Mouse (Mus musculus): ENCODE measurements around the gene Slc22a20. TPM values are rescaled to one million over a fixed set of nuclear protein-coding genes. Genes with fewer than 3 reads are reported as not detected.
A peak's percentile ranks its signal among the peaks of the same experiment; 100 is the strongest.

Gene Slc22a20
- total and polyA plus RNA-seq, 2 experiments from 2014 or later, result not detected

DNA sequence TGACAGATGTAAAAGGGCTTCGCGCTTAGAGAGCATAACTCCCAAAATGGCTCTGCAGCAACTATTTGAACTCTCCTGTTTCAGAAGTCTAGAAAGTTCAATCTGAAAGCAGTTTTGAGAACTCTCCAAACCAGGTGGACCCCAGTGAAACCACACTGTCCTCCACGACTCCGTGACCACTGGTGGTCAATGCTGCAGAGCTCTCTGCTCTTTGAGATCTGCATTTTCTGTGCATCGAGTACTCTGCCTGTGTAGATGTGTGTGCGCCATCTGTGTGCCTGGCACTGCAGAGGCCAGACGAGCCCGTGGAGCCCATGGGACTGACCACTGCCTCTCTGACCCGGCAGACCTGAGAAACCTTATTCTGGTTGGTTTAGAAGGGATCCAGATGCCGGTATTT lies 31.0 kb downstream of the Slc22a20 start:
- no peak for TF ChIP-seq CTCF (IDR thresholded peaks at IDR 0.05; ENCODE audit: low read depth)
- no peak for TF ChIP-seq EP300 (IDR thresholded peaks at IDR 0.05; ENCODE audit: low read depth)
- no peak overlapping the region for H3K9ac ChIP-seq (replicated peaks; ENCODE audit: low read depth, low read length)
- H3K4me2 ChIP-seq (ENCODE audit: low read depth, low read length), result no peak overlapping the region
- no peaks in the 10 kb centered on the region for H3K9me3 ChIP-seq (replicated peaks; ENCODE audit: control insufficient read depth, low read length)
- 84% methylated on average over 10 of the region's 10 CpGs for WGBS
- 0 out of 2 replicates have a peak overlapping the region, but pooled peaks have one; percentile 18 for H3K27ac ChIP-seq (ENCODE audit: low read depth)
- no peak for DNase-seq (ENCODE audit: low spot score)
- H3K4me3 ChIP-seq (ENCODE audit: low read depth, low read length), result no peak overlapping the region
- no peak for ATAC-seq (ENCODE audit: insufficient read depth, low read depth)
- no peaks in the 10 kb centered on the region for H3K27me3 ChIP-seq (ENCODE audit: control insufficient read depth, insufficient read depth, low read length)
- peaks cover 36% of the 10 kb centered on the region for H3K4me1 ChIP-seq (ENCODE audit: control insufficient read depth, insufficient read depth)
- H3K36me3 ChIP-seq (replicated peaks; ENCODE audit: control insufficient read depth, insufficient read depth, low read length), result peaks cover 20% of the 10 kb centered on the region

DNA sequence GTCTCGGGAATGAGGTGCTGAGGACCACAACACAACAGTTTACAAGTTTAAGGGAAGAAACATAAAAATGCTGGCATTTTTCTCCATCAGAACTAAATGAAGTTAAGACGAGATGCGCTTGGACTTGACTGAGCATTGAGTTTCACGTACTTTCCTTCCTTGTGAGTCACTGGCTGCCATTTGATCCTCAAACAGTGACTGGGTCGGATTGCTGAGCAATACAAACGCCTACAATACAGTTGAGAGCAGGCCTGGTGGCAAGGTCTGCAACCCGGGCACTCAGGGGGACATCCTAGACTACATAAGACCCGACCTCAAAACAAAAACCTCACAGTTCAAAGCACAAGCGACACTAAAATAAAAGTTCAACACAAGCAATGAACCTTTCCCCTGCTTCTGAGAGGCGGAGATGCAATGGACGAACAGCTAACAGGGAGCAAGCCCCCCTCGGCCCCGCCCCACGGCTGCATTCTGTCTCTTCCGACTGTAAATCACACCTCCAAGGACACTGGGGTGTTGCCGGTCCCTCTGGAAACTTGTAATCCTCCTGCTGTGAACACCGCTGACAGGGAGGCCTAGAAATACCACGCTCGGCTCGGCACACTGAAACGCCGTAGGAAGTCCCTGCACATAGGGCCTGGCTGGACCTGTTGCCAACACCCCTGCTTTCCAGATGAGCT lies 31.8 kb downstream of the Slc22a20 start:
- no peaks in the 10 kb centered on the region for H3K27me3 ChIP-seq (ENCODE audit: control insufficient read depth, insufficient read depth, low read length)
- peaks cover 36% of the 10 kb centered on the region for H3K4me1 ChIP-seq (ENCODE audit: control insufficient read depth, insufficient read depth)
- H3K27ac ChIP-seq (ENCODE audit: low read depth), result no peak overlapping the region
- DNase-seq (ENCODE audit: low spot score), result no peak
- H3K9ac ChIP-seq (replicated peaks; ENCODE audit: low read depth, low read length), result no peak overlapping the region
- TF ChIP-seq CTCF (IDR thresholded peaks at IDR 0.05; ENCODE audit: low read depth), result no peak
- no peak for TF ChIP-seq EP300 (IDR thresholded peaks at IDR 0.05; ENCODE audit: low read depth)
- peaks cover 26% of the 10 kb centered on the region for H3K36me3 ChIP-seq (replicated peaks; ENCODE audit: control insufficient read depth, insufficient read depth, low read length)
- ATAC-seq (ENCODE audit: insufficient read depth, low read depth), result no peak
- 78% methylated on average over 22 of the region's 22 CpGs for WGBS
- no peaks in the 10 kb centered on the region for H3K9me3 ChIP-seq (replicated peaks; ENCODE audit: control insufficient read depth, low read length)
- H3K4me3 ChIP-seq (ENCODE audit: low read depth, low read length), result no peak overlapping the region
- H3K4me2 ChIP-seq (ENCODE audit: low read depth, low read length), result no peak overlapping the region

DNA sequence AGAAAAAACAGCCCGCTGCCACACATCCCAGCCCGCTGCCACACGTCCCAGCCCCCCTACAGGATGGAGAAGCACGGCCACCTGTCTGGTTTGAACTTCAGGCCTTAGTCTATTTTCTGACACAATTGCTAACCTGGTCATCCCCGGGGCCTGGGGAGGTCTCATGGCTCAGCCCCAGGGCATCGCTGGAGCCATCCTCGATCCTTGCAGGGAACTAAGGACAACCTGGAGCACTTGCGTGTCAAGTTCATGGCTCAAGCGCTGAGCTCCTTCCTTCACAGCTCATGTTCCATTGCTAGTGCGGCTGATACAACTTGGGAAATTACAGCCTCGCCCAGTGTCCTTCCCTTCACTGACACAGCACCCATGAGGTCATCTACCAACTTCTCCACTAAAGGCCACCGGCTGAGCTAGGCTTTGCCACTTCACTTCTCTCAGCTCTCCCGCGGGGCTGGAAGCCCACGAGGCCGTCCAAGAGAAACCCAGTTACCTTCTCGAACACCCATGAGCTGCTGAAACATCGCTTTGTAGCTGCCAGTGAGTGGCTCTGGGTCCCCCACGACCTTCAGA lies 32.7 kb downstream of the Slc22a20 start:
- no peaks in the 10 kb centered on the region for H3K9me3 ChIP-seq (replicated peaks; ENCODE audit: control insufficient read depth, low read length)
- WGBS, result 64% methylated on average over 19 of the region's 19 CpGs
- no peaks in the 10 kb centered on the region for H3K27me3 ChIP-seq (ENCODE audit: control insufficient read depth, insufficient read depth, low read length)
- no peak overlapping the region for H3K4me3 ChIP-seq (ENCODE audit: low read depth, low read length)
- TF ChIP-seq CTCF (IDR thresholded peaks at IDR 0.05; ENCODE audit: low read depth) (no peak), EP300 (IDR thresholded peaks at IDR 0.05; ENCODE audit: low read depth) (no peak)
- peaks cover 21% of the 10 kb centered on the region for H3K36me3 ChIP-seq (replicated peaks; ENCODE audit: control insufficient read depth, insufficient read depth, low read length)
- no peak for DNase-seq (ENCODE audit: low spot score)
- H3K9ac ChIP-seq (replicated peaks; ENCODE audit: low read depth, low read length), result no peak overlapping the region
- H3K27ac ChIP-seq (ENCODE audit: low read depth), result peak overlapping the region; percentile 95
- no peak for ATAC-seq (ENCODE audit: insufficient read depth, low read depth)
- H3K4me2 ChIP-seq (ENCODE audit: low read depth, low read length), result no peak overlapping the region
- peaks cover 36% of the 10 kb centered on the region for H3K4me1 ChIP-seq (ENCODE audit: control insufficient read depth, insufficient read depth)

DNA sequence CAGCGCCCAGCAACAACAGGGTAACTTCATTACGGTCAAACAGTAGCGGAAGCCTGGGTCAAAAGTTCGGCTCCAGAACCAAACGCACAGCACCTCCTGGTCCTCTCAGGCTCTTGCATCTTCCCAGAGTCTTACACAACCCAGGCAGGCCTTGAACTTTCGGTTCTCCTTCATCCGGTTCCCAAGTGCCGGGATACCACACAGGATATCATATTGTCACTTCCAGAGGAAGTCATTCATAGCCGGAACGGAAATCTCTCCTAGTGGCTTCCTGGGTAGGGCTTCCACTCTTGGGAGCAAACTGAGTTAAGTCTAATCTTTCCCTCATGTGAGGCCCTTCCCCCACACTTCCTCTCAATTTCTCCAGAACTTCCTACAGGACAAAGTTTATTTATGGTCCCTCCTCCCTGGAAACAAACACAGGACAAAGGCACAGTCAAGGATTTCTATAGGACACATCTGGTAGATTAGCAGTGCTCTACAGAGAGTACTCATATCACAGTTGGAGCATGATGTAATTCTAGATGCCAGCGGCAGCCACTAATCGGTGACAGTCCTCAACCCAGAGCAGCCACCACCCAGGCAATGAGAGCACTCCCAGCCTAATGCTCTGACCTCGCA lies 33.8 kb downstream of the Slc22a20 start:
- ATAC-seq (ENCODE audit: insufficient read depth, low read depth) (peak; percentile 74), DNase-seq (ENCODE audit: low spot score) (peak; percentile 91)
- Histone ChIP-seq H3K4me3 (ENCODE audit: low read depth, low read length) (peak overlapping the region; percentile 23), H3K27ac (ENCODE audit: low read depth) (peak overlapping the region; percentile 95), H3K4me2 (ENCODE audit: low read depth, low read length) (peak overlapping the region; percentile 49), H3K27me3 (ENCODE audit: control insufficient read depth, insufficient read depth, low read length) (no peaks in the 10 kb centered on the region), H3K9me3 (replicated peaks; ENCODE audit: control insufficient read depth, low read length) (no peaks in the 10 kb centered on the region), H3K36me3 (replicated peaks; ENCODE audit: control insufficient read depth, insufficient read depth, low read length) (peaks cover 13% of the 10 kb centered on the region), H3K9ac (replicated peaks; ENCODE audit: low read depth, low read length) (peak overlapping the region; percentile 34; the same call in 1 of the 2 replicates), H3K4me1 (ENCODE audit: control insufficient read depth, insufficient read depth) (peaks cover 36% of the 10 kb centered on the region)
- 15% methylated on average over 13 of the region's 13 CpGs for WGBS
- TF ChIP-seq EP300 (IDR thresholded peaks at IDR 0.05; ENCODE audit: low read depth) (peak; percentile 91), CTCF (IDR thresholded peaks at IDR 0.05; ENCODE audit: low read depth) (no peak; the same call in 1 of the 2 replicates)

DNA sequence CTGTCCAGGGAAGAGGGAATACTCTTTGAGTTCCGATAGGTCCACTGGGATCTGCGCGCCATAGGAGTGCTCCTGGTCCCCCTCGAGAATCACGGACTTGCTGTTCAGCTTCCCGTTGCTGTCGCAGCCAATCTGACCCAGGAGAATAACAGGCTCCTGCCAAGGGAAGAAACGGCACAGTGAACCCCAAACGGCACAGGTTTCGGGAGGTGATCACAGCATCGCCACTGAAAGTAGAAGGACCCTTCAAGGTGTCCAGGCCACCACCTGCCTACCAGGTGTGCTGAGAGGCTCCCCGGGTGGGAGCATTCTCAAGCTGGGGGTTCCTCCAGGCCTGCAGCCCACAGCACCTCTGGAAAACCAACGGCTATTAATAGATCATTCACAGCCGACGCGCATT lies 34.3 kb downstream of the Slc22a20 start:
- no peaks in the 10 kb centered on the region for H3K9me3 ChIP-seq (replicated peaks; ENCODE audit: control insufficient read depth, low read length)
- peaks cover 13% of the 10 kb centered on the region for H3K36me3 ChIP-seq (replicated peaks; ENCODE audit: control insufficient read depth, insufficient read depth, low read length)
- H3K4me3 ChIP-seq (ENCODE audit: low read depth, low read length), result peak overlapping the region; percentile 23
- H3K4me2 ChIP-seq (ENCODE audit: low read depth, low read length), result peak overlapping the region; percentile 49
- ATAC-seq (ENCODE audit: insufficient read depth, low read depth) (no peak), DNase-seq (ENCODE audit: low spot score) (no peak)
- H3K27me3 ChIP-seq (ENCODE audit: control insufficient read depth, insufficient read depth, low read length), result no peaks in the 10 kb centered on the region
- H3K9ac ChIP-seq (replicated peaks; ENCODE audit: low read depth, low read length), result peak overlapping the region; percentile 34; the same call in 1 of the 2 replicates
- WGBS, result 43% methylated on average over 16 of the region's 16 CpGs
- no peak for TF ChIP-seq EP300 (IDR thresholded peaks at IDR 0.05; ENCODE audit: low read depth)
- TF ChIP-seq CTCF (IDR thresholded peaks at IDR 0.05; ENCODE audit: low read depth), result no peak
- peak overlapping the region; percentile 95 for H3K27ac ChIP-seq (ENCODE audit: low read depth)
- peaks cover 36% of the 10 kb centered on the region for H3K4me1 ChIP-seq (ENCODE audit: control insufficient read depth, insufficient read depth)

All from heart, postnatal 0 days (tissue).